Mouse (Mus musculus): ENCODE data around the gene Scaper.

Gene Scaper

GRCm38 (mm10) chr9:55608701-55609531 lies 329.0 kb downstream of the Scaper start:
- DNase-seq (ENCODE audit: low spot score) = no peak

- no peak for DNase-seq (ENCODE audit: low spot score)
These were observed 339.3 kb downstream of the Scaper start for GRCm38 (mm10) chr9:55598594-55598993.

GRCm38 (mm10) chr9:55586141-55586540 lies 351.8 kb downstream of the Scaper start:
- DNase-seq (ENCODE audit: low spot score) = no peak

GRCm38 (mm10) chr9:55581414-55581813 lies 356.5 kb downstream of the Scaper start:
- no peak for DNase-seq (ENCODE audit: low spot score)

GRCm38 (mm10) chr9:55576571-55576970 lies 361.3 kb downstream of the Scaper start:
- DNase-seq (ENCODE audit: low spot score) = no peak

- no peak for DNase-seq (ENCODE audit: low spot score)
These were observed 366.8 kb downstream of the Scaper start for GRCm38 (mm10) chr9:55571071-55571470.

- DNase-seq (ENCODE audit: low spot score) = no peak
These were observed 369.3 kb downstream of the Scaper start for GRCm38 (mm10) chr9:55568466-55569159.

- DNase-seq (ENCODE audit: low spot score) = no peak
These were observed 377.0 kb downstream of the Scaper start for GRCm38 (mm10) chr9:55560960-55561359.

- DNase-seq (ENCODE audit: low spot score) = no peak
These were observed 382.9 kb downstream of the Scaper start for GRCm38 (mm10) chr9:55554986-55555385.

GRCm38 (mm10) chr9:55549302-55549890 lies 388.5 kb downstream of the Scaper start:
- DNase-seq (ENCODE audit: low spot score) = no peak

- DNase-seq (ENCODE audit: low spot score) = no peak
These were observed 389.0 kb downstream of the Scaper start for GRCm38 (mm10) chr9:55548871-55549270.

- no peak for DNase-seq (ENCODE audit: low spot score)
These were observed 391.5 kb downstream of the Scaper start for GRCm38 (mm10) chr9:55546176-55547010.

GRCm38 (mm10) chr9:55545556-55546175 lies 392.3 kb downstream of the Scaper start:
- DNase-seq (ENCODE audit: low spot score) = no peak

GRCm38 (mm10) chr9:55544861-55545555 lies 392.9 kb downstream of the Scaper start:
- no peak for DNase-seq (ENCODE audit: low spot score)

- DNase-seq (ENCODE audit: low spot score) = no peak
These were observed 394.1 kb downstream of the Scaper start for GRCm38 (mm10) chr9:55543703-55544401.

GRCm38 (mm10) chr9:55543336-55543702 lies 394.6 kb downstream of the Scaper start:
- DNase-seq (ENCODE audit: low spot score) = no peak

- no peak for DNase-seq (ENCODE audit: low spot score)
These were observed 395.3 kb downstream of the Scaper start for GRCm38 (mm10) chr9:55542366-55543325.

- no peak for DNase-seq (ENCODE audit: low spot score)
These were observed 396.1 kb downstream of the Scaper start for GRCm38 (mm10) chr9:55541681-55542365.

- DNase-seq (ENCODE audit: low spot score) = no peak
These were observed 397.0 kb downstream of the Scaper start for GRCm38 (mm10) chr9:55540888-55541287.
